Mouse (Mus musculus) E14TG2a.4 (cell line): ENCODE measurements around the gene Ldlrad3.

Experiments
- CTCF ChIP-seq: conservative IDR thresholded peaks from 2 replicates; pipeline ENCODE4 v1.5.1; 2014; ENCODE audit warnings: low read length
- NANOG ChIP-seq: IDR thresholded peaks from 2 replicates; pipeline ENCODE4 v1.6.1; 2014; ENCODE audit warnings: borderline replicate concordance, low read length, mixed read lengths
- POU5F1 ChIP-seq: IDR thresholded peaks from 2 replicates; pipeline ENCODE4 v1.6.1; 2014; ENCODE audit warnings: low read length, borderline replicate concordance

- TF ChIP-seq CTCF (no peak), NANOG (no peak), POU5F1 (no peak)
These were observed 9.3 kb upstream of the Ldlrad3 start for GRCm38 (mm10) chr2:102195494-102195893.
